Mouse (Mus musculus) lung, embryonic 14.5 days (tissue): Measurements from ENCODE around the gene Ccnb1ip1. TPM values are rescaled to one million over a fixed set of nuclear protein-coding genes. Genes with fewer than 3 reads are reported as not detected.
"Not testable (repeated sequence)": the region's sequence is repeated elsewhere in the genome, so short reads cannot be mapped to it uniquely, and the experiment has no call there.

ENCODE experiments used
- ATAC-seq: fragments of 200-750 bp; cut with Nextera tagmentation; 2 replicates; pipeline ENCODE4 v1.8.0; 2017; ENCODE audit warnings: mild to moderate bottlenecking, moderate TSS enrichment, moderate library complexity; ENCODE audit not compliant: insufficient read depth
- DNase-seq: peaks from one replicate; pipeline ENCODE4 v3.0.0-alpha.2; 2015
- H3K27ac ChIP-seq: fragments of 300-500 bp; sonication (generic); 2 replicates; pipeline ENCODE4 v1.5.1; 2014; ENCODE audit warnings: low read depth, mild to moderate bottlenecking, moderate library complexity
- H3K27me3 ChIP-seq: fragments of 300-500 bp; sonication (generic); 2 replicates; pipeline ENCODE4 v1.6.1; 2014; ENCODE audit warnings: low read length, control low read depth; ENCODE audit not compliant: insufficient read depth
- H3K36me3 ChIP-seq: fragments of 300-500 bp; sonication (generic); 2 replicates; pipeline ENCODE4 v1.6.1; 2014; ENCODE audit warnings: control low read depth; ENCODE audit not compliant: insufficient read depth
- H3K4me1 ChIP-seq: fragments of 300-500 bp; sonication (generic); 2 replicates; pipeline ENCODE4 v1.6.1; 2014; ENCODE audit warnings: antibody characterized with exemption, control low read depth; ENCODE audit not compliant: insufficient read depth
- H3K4me2 ChIP-seq: fragments of 300-500 bp; sonication (generic); 2 replicates; pipeline ENCODE4 v1.6.1; 2014; ENCODE audit warnings: mild to moderate bottlenecking
- H3K4me3 ChIP-seq: fragments of 300-500 bp; sonication (generic); 2 replicates; pipeline ENCODE4 v1.5.1; 2014; ENCODE audit warnings: low read depth, low read length
- H3K9ac ChIP-seq: fragments of 300-500 bp; sonication (generic); 2 replicates; pipeline ENCODE4 v1.6.1; 2014
- H3K9me3 ChIP-seq: fragments of 300-500 bp; sonication (generic); 2 replicates; pipeline ENCODE4 v1.6.1; 2016; ENCODE audit warnings: low read depth, low read length, control low read depth
- CTCF ChIP-seq: IDR thresholded peaks from 2 replicates; pipeline ENCODE4 v1.5.1; 2016; ENCODE audit warnings: antibody characterized with exemption, low read depth
- WGBS: fragments of 180-500 bp; shearing (Covaris S2); extraction: QIAGEN DNeasy Blood & Tissue Kit; methylation state at CpG from one replicate; pipeline ENCODE4 v1.1.7; 2014; 5-methylcytosine and 5-hydroxymethylcytosine counted together
- polyA plus RNA-seq: library from polyadenylated mRNA; unstranded; fragments of >200 nt; fragmentation: Nextera tagmentation; extraction: Ambion mirVana; gene quantifications from 2 replicates; pipeline ENCODE4 v1.2.1, GENCODE M21; 2014

Ccnb1ip1 gene
- polyA plus RNA-seq, 1 experiment from 2014 or later = not detected

DNA sequence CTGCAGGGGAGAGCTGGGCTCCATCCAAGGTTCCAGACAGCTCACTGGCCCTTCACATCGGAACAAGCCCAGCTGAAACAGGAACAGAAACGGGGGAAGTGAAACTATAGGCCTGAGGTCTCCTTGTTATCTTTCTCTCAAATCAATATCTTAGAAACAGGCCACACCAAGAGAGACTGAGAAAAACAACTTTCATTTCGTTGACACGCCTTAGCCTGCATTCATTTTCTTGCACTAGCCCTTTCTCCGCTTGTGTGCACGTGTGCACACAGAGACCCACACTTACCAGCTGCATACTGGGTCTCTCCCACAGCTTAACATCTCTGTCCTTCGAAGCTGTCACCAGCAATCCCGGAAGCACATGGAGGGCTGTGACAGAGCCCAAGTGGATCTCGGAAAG, 16.7 kb upstream of the Ccnb1ip1 start:
- no peaks in the 10 kb centered on the region for H3K4me1 ChIP-seq
- WGBS = 88% methylated on average over 9 of the region's 9 CpGs
- no peak overlapping the region for H3K9ac ChIP-seq
- H3K9me3 ChIP-seq = no peaks in the 10 kb centered on the region
- H3K36me3 ChIP-seq = peaks cover 52% of the 10 kb centered on the region
- H3K4me3 ChIP-seq = no peak overlapping the region
- ATAC-seq (no peak), DNase-seq (peak; percentile 9)
- H3K27me3 ChIP-seq = no peaks in the 10 kb centered on the region
- TF ChIP-seq CTCF = no peak
- H3K27ac ChIP-seq = no peak overlapping the region
- no peak overlapping the region for H3K4me2 ChIP-seq

GRCm38 (mm10) chr14:50823240-50823639, 15.7 kb upstream of the Ccnb1ip1 start:
- no peak overlapping the region for H3K27ac ChIP-seq
- H3K9ac ChIP-seq = no peak overlapping the region
- H3K4me2 ChIP-seq = no peak overlapping the region
- DNase-seq = peak; percentile 6
- TF ChIP-seq CTCF = 0 out of 2 replicates have a peak, but pooled peaks have one; percentile 20
- H3K4me3 ChIP-seq = no peak overlapping the region
- peaks cover 55% of the 10 kb centered on the region for H3K36me3 ChIP-seq
- H3K4me1 ChIP-seq = no peaks in the 10 kb centered on the region
- no peaks in the 10 kb centered on the region for H3K9me3 ChIP-seq
- ATAC-seq = no peak
- WGBS = 83% methylated on average over 2 of the region's 2 CpGs
- H3K27me3 ChIP-seq = no peaks in the 10 kb centered on the region

DNA sequence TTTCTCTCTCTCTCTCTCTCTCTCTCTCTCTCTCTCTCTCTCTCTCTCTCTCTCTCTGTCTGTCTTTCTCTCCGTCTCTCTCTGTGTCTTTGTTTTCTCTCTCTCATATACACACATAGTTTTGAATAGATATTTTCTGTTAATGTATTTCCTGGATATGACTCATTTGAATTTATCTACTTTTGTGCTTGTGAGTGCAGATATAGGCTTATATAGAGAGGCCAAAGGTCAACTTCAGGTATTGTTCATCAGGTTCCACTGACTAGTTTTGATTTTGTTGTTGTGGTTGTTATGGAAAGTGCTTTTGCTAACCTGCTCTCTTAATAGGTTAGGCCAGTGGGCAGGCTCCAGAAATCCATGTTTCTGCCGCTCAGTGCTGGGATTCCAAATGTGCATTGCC, 5.5 kb upstream of the Ccnb1ip1 start:
- Histone ChIP-seq H3K27me3 (no peaks in the 10 kb centered on the region), H3K4me3 (no peak overlapping the region), H3K4me2 (no peak overlapping the region), H3K4me1 (peaks cover 3% of the 10 kb centered on the region; the same call in 1 of the 2 replicates), H3K36me3 (peaks cover 56% of the 10 kb centered on the region), H3K9ac (no peak overlapping the region), H3K9me3 (no peaks in the 10 kb centered on the region), H3K27ac (no peak overlapping the region)
- ATAC-seq = no peak
- TF ChIP-seq CTCF = no peak
- 89% methylated on average over 2 of the region's 2 CpGs for WGBS
- DNase-seq = no peak

GRCm38 (mm10) chr14:50806469-50806868, 1.1 kb downstream of the Ccnb1ip1 start:
- not testable (repeated sequence) for ATAC-seq, H3K4me1 ChIP-seq, H3K27me3 ChIP-seq, H3K9ac ChIP-seq, H3K9me3 ChIP-seq, DNase-seq, H3K36me3 ChIP-seq
- Histone ChIP-seq H3K4me3 (peak overlapping the region; percentile 44; the same call in 1 of the 2 replicates), H3K4me2 (peak overlapping the region; percentile 63), H3K27ac (peak overlapping the region; percentile 67; the same call in 1 of the 2 replicates)
- WGBS = 80% methylated on average over 5 of the region's 5 CpGs

DNA sequence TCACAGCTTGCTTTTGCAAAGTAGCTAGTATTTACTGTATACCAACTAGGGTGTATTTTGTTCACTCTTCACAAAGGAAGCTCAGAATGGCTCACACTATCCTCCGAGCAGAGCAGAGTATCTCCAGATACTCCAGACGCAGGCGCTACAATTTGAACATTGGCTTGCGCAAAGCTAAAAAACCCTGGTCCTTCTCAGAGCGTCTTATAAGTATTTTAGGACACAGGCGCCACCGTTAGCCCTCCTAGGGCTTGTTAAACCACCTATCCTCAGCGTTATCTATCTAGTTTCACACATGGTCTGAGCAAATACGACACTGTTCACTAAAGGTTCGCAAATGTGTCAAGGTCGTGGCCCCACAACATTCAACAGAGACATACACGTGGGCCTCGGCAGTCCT, 2.8 kb downstream of the Ccnb1ip1 start:
- H3K27ac ChIP-seq = no peak overlapping the region
- H3K27me3 ChIP-seq = no peaks in the 10 kb centered on the region
- no peaks in the 10 kb centered on the region for H3K9me3 ChIP-seq
- no peak overlapping the region for H3K4me3 ChIP-seq
- DNase-seq (no peak), ATAC-seq (no peak)
- H3K36me3 ChIP-seq = no peaks in the 10 kb centered on the region
- TF ChIP-seq CTCF = no peak
- WGBS = 58% methylated on average over 13 of the region's 13 CpGs
- H3K9ac ChIP-seq = no peak overlapping the region
- H3K4me2 ChIP-seq = no peak overlapping the region
- H3K4me1 ChIP-seq = peaks cover 3% of the 10 kb centered on the region; the same call in 1 of the 2 replicates

GRCm38 (mm10) chr14:50802843-50803562, 4.5 kb downstream of the Ccnb1ip1 start:
- no peaks in the 10 kb centered on the region for H3K4me1 ChIP-seq
- no peaks in the 10 kb centered on the region for H3K36me3 ChIP-seq
- H3K4me2 ChIP-seq = no peak overlapping the region
- ATAC-seq = no peak
- H3K4me3 ChIP-seq = no peak overlapping the region
- peak; percentile 62 for TF ChIP-seq CTCF
- H3K9ac ChIP-seq = no peak overlapping the region
- DNase-seq = peak; percentile 57
- no peaks in the 10 kb centered on the region for H3K9me3 ChIP-seq
- WGBS = 55% methylated on average over 4 of the region's 4 CpGs
- H3K27me3 ChIP-seq = no peaks in the 10 kb centered on the region
- no peak overlapping the region for H3K27ac ChIP-seq

- Histone ChIP-seq H3K27ac (no peak overlapping the region), H3K4me1 (no peaks in the 10 kb centered on the region), H3K4me3 (no peak overlapping the region), H3K4me2 (no peak overlapping the region), H3K27me3 (no peaks in the 10 kb centered on the region), H3K9ac (no peak overlapping the region), H3K9me3 (no peaks in the 10 kb centered on the region), H3K36me3 (no peaks in the 10 kb centered on the region)
- no peak for TF ChIP-seq CTCF
- 88% methylated on average over 6 of the region's 6 CpGs for WGBS
- ATAC-seq (no peak), DNase-seq (no peak)
Measured at GRCm38 (mm10) chr14:50802441-50802840, 5.1 kb downstream of the Ccnb1ip1 start.
